Mouse (Mus musculus): ENCODE measurements around the gene Treml1. TPM values are rescaled to one million over a fixed set of nuclear protein-coding genes. Genes with fewer than 3 reads are reported as not detected.

The Treml1 gene
- total and polyA plus RNA-seq, 2 experiments from 2014 or later = not detected

GRCm38 (mm10) chr17:48391446-48391845 is 31.7 kb downstream of the Treml1 start:
- Histone ChIP-seq H3K9me3 (ENCODE audit: low read length) (no peaks in the 10 kb centered on the region), H3K4me1 (ENCODE audit: insufficient read depth) (no peaks in the 10 kb centered on the region), H3K4me2 (ENCODE audit: low read depth) (no peak overlapping the region), H3K27ac (ENCODE audit: low read depth, low read length) (no peak overlapping the region), H3K9ac (no peak overlapping the region), H3K27me3 (ENCODE audit: insufficient read depth, low read length) (no peaks in the 10 kb centered on the region), H3K4me3 (ENCODE audit: low read depth, low read length) (no peak overlapping the region), H3K36me3 (ENCODE audit: insufficient read depth) (peaks cover 81% of the 10 kb centered on the region)
- DNase-seq (no peak), ATAC-seq (no peak)
- WGBS = 90% methylated on average over 5 of the region's 5 CpGs
- TF ChIP-seq CTCF (IDR thresholded peaks at IDR 0.05; ENCODE audit: low read depth) = no peak

GRCm38 (mm10) chr17:48392616-48393015 is 32.9 kb downstream of the Treml1 start:
- Histone ChIP-seq H3K36me3 (ENCODE audit: insufficient read depth) (peaks cover 78% of the 10 kb centered on the region), H3K4me1 (ENCODE audit: insufficient read depth) (no peaks in the 10 kb centered on the region), H3K9ac (no peak overlapping the region), H3K4me3 (ENCODE audit: low read depth, low read length) (no peak overlapping the region), H3K4me2 (ENCODE audit: low read depth) (no peak overlapping the region), H3K9me3 (ENCODE audit: low read length) (no peaks in the 10 kb centered on the region), H3K27me3 (ENCODE audit: insufficient read depth, low read length) (no peaks in the 10 kb centered on the region), H3K27ac (ENCODE audit: low read depth, low read length) (no peak overlapping the region)
- 91% methylated on average over 3 of the region's 3 CpGs for WGBS
- ATAC-seq = no peak
- no peak for DNase-seq
- TF ChIP-seq CTCF (IDR thresholded peaks at IDR 0.05; ENCODE audit: low read depth) = no peak

GRCm38 (mm10) chr17:48401710-48402109 is 42.0 kb downstream of the Treml1 start:
- TF ChIP-seq CTCF (IDR thresholded peaks at IDR 0.05; ENCODE audit: low read depth) = no peak
- Histone ChIP-seq H3K9me3 (ENCODE audit: low read length) (no peaks in the 10 kb centered on the region), H3K36me3 (ENCODE audit: insufficient read depth) (peaks cover 26% of the 10 kb centered on the region), H3K9ac (no peak overlapping the region), H3K4me2 (ENCODE audit: low read depth) (no peak overlapping the region), H3K27ac (ENCODE audit: low read depth, low read length) (no peak overlapping the region), H3K4me1 (ENCODE audit: insufficient read depth) (no peaks in the 10 kb centered on the region), H3K4me3 (ENCODE audit: low read depth, low read length) (no peak overlapping the region), H3K27me3 (ENCODE audit: insufficient read depth, low read length) (no peaks in the 10 kb centered on the region)
- DNase-seq (no peak), ATAC-seq (no peak)
- WGBS = 85% methylated on average over 4 of the region's 4 CpGs

- H3K36me3 ChIP-seq (ENCODE audit: insufficient read depth) = peaks cover 23% of the 10 kb centered on the region
- H3K27ac ChIP-seq (ENCODE audit: low read depth, low read length) = no peak overlapping the region
- no peak for TF ChIP-seq CTCF (IDR thresholded peaks at IDR 0.05; ENCODE audit: low read depth)
- DNase-seq (no peak), ATAC-seq (no peak)
- H3K4me2 ChIP-seq (ENCODE audit: low read depth) = no peak overlapping the region
- no peak overlapping the region for H3K4me3 ChIP-seq (ENCODE audit: low read depth, low read length)
- H3K27me3 ChIP-seq (ENCODE audit: insufficient read depth, low read length) = no peaks in the 10 kb centered on the region
- WGBS = 92% methylated on average over 3 of the region's 3 CpGs
- no peaks in the 10 kb centered on the region for H3K9me3 ChIP-seq (ENCODE audit: low read length)
- no peak overlapping the region for H3K9ac ChIP-seq
- H3K4me1 ChIP-seq (ENCODE audit: insufficient read depth) = 0 out of 2 replicates have a peak, but pooled peaks cover 5% of the 10 kb centered on the region
Observed at GRCm38 (mm10) chr17:48402751-48403150, 43.0 kb downstream of the Treml1 start.

- no peak overlapping the region for H3K9ac ChIP-seq
- ATAC-seq (no peak), DNase-seq (no peak)
- H3K4me2 ChIP-seq (ENCODE audit: low read depth) = no peak overlapping the region
- no peaks in the 10 kb centered on the region for H3K27me3 ChIP-seq (ENCODE audit: insufficient read depth, low read length)
- H3K9me3 ChIP-seq (ENCODE audit: low read length) = no peaks in the 10 kb centered on the region
- WGBS = 89% methylated on average over 2 of the region's 2 CpGs
- H3K36me3 ChIP-seq (ENCODE audit: insufficient read depth) = peaks cover 14% of the 10 kb centered on the region
- H3K4me1 ChIP-seq (ENCODE audit: insufficient read depth) = 0 out of 2 replicates have a peak, but pooled peaks cover 10% of the 10 kb centered on the region
- no peak for TF ChIP-seq CTCF (IDR thresholded peaks at IDR 0.05; ENCODE audit: low read depth)
- H3K27ac ChIP-seq (ENCODE audit: low read depth, low read length) = no peak overlapping the region
- H3K4me3 ChIP-seq (ENCODE audit: low read depth, low read length) = no peak overlapping the region
Observed at GRCm38 (mm10) chr17:48403848-48404247, 44.1 kb downstream of the Treml1 start.

GRCm38 (mm10) chr17:48404706-48405105 is 45.0 kb downstream of the Treml1 start:
- Histone ChIP-seq H3K27me3 (ENCODE audit: insufficient read depth, low read length) (no peaks in the 10 kb centered on the region), H3K4me2 (ENCODE audit: low read depth) (no peak overlapping the region), H3K4me1 (ENCODE audit: insufficient read depth) (0 out of 2 replicates have a peak, but pooled peaks cover 10% of the 10 kb centered on the region), H3K27ac (ENCODE audit: low read depth, low read length) (no peak overlapping the region), H3K9me3 (ENCODE audit: low read length) (no peaks in the 10 kb centered on the region), H3K36me3 (ENCODE audit: insufficient read depth) (peaks cover 7% of the 10 kb centered on the region), H3K9ac (no peak overlapping the region), H3K4me3 (ENCODE audit: low read depth, low read length) (no peak overlapping the region)
- WGBS = 93% methylated on average over 1 of the region's 1 CpGs
- DNase-seq (no peak), ATAC-seq (no peak)
- TF ChIP-seq CTCF (IDR thresholded peaks at IDR 0.05; ENCODE audit: low read depth) = no peak

GRCm38 (mm10) chr17:48407154-48407553 is 47.4 kb downstream of the Treml1 start:
- ATAC-seq (no peak), DNase-seq (peak; percentile 57)
- TF ChIP-seq CTCF (IDR thresholded peaks at IDR 0.05; ENCODE audit: low read depth) = no peak
- Histone ChIP-seq H3K27ac (ENCODE audit: low read depth, low read length) (peak overlapping the region; percentile 99; the same call in 1 of the 2 replicates), H3K4me3 (ENCODE audit: low read depth, low read length) (no peak overlapping the region), H3K36me3 (ENCODE audit: insufficient read depth) (no peaks in the 10 kb centered on the region), H3K27me3 (ENCODE audit: insufficient read depth, low read length) (no peaks in the 10 kb centered on the region), H3K9ac (no peak overlapping the region), H3K9me3 (ENCODE audit: low read length) (no peaks in the 10 kb centered on the region), H3K4me2 (ENCODE audit: low read depth) (peak overlapping the region; percentile 8; the same call in 1 of the 2 replicates), H3K4me1 (ENCODE audit: insufficient read depth) (0 out of 2 replicates have a peak, but pooled peaks cover 16% of the 10 kb centered on the region)
- WGBS = 64% methylated on average over 4 of the region's 4 CpGs

Data from forebrain, postnatal 0 days (tissue).